Mouse (Mus musculus) c-Kit-positive CD71-positive TER-119-positive erythroid progenitor cells, embryonic 14.5 days (primary cell): Measurements from ENCODE around the gene Eya3.
"Not testable (repeated sequence)": the region's sequence is repeated elsewhere in the genome, so short reads cannot be mapped to it uniquely, and the experiment has no call there.

Experiments used
- DNase-seq: peaks from one replicate; pipeline ENCODE4 v3.0.0-alpha.2; 2013; ENCODE audit warnings: low spot score

Gene Eya3

GRCm38 (mm10) chr4:132638461-132639190, at the start of gene Eya3:
Gene Eya3 (plus strand): TSS chr4:132638987.
- peak; percentile 97 for DNase-seq

- DNase-seq, result no peak
Measured at GRCm38 (mm10) chr4:132590642-132591041, 48.1 kb upstream of the Eya3 start.

GRCm38 (mm10) chr4:132592958-132593357, 45.8 kb upstream of the Eya3 start:
- no peak for DNase-seq

GRCm38 (mm10) chr4:132594191-132594590, 44.6 kb upstream of the Eya3 start:
- no peak for DNase-seq

- no peak for DNase-seq
Measured at GRCm38 (mm10) chr4:132598861-132599260, 39.9 kb upstream of the Eya3 start.

GRCm38 (mm10) chr4:132599764-132600163, 39.0 kb upstream of the Eya3 start:
- no peak for DNase-seq

GRCm38 (mm10) chr4:132600465-132600864, 38.3 kb upstream of the Eya3 start:
- no peak for DNase-seq

- DNase-seq, result not testable (repeated sequence)
Measured at GRCm38 (mm10) chr4:132601242-132601641, 37.5 kb upstream of the Eya3 start.

- DNase-seq, result no peak
Measured at GRCm38 (mm10) chr4:132603468-132603867, 35.3 kb upstream of the Eya3 start.

- no peak for DNase-seq
Measured at GRCm38 (mm10) chr4:132605816-132606215, 33.0 kb upstream of the Eya3 start.

- DNase-seq, result no peak
Measured at GRCm38 (mm10) chr4:132608147-132608546, 30.6 kb upstream of the Eya3 start.

GRCm38 (mm10) chr4:132610301-132610984, 28.3 kb upstream of the Eya3 start:
- no peak for DNase-seq

- DNase-seq, result no peak
Measured at GRCm38 (mm10) chr4:132611320-132611719, 27.5 kb upstream of the Eya3 start.

- DNase-seq, result no peak
Measured at GRCm38 (mm10) chr4:132617873-132618272, 20.9 kb upstream of the Eya3 start.

GRCm38 (mm10) chr4:132618850-132619375, 19.9 kb upstream of the Eya3 start:
- no peak for DNase-seq

GRCm38 (mm10) chr4:132620134-132620533, 18.7 kb upstream of the Eya3 start:
- no peak for DNase-seq

- DNase-seq, result no peak
Measured at GRCm38 (mm10) chr4:132621287-132622068, 17.3 kb upstream of the Eya3 start.

GRCm38 (mm10) chr4:132624034-132624657, 14.6 kb upstream of the Eya3 start:
- DNase-seq, result peak; percentile 91

GRCm38 (mm10) chr4:132628830-132629229, 10.0 kb upstream of the Eya3 start:
- DNase-seq, result peak; percentile 73

GRCm38 (mm10) chr4:132635971-132636370, 2.8 kb upstream of the Eya3 start:
- DNase-seq, result no peak

GRCm38 (mm10) chr4:132636554-132636953, 2.2 kb upstream of the Eya3 start:
- DNase-seq, result peak; percentile 27

- peak; percentile 31 for DNase-seq
Measured at GRCm38 (mm10) chr4:132639191-132639713, 465 bp downstream of the Eya3 start.
